In genomic region chr15:79097611-79098025, GRCm38 (mm10) we compare ENCODE assay signal across 8 mouse cellular contexts. TPM values are rescaled to one million over a fixed set of nuclear protein-coding genes. Genes with fewer than 3 reads are reported as not detected.
A peak's percentile ranks its signal among the peaks of the same experiment; 100 is the strongest.
DNase-seq lines count a peak whose midpoint lies in the region; ATAC-seq and TF ChIP-seq lines count a peak whose summit lies in the region.

No protein-coding gene starts in this region.

- H3K27me3 ChIP-seq in limb, embryonic 12.5 days, result no peaks in the 10 kb centered on the region
- H3K27me3 ChIP-seq in limb, embryonic 10.5 days (ENCODE audit: low read depth, poor library complexity, severe bottlenecking), result no peaks in the 10 kb centered on the region
- no peaks in the 10 kb centered on the region for H3K27me3 ChIP-seq in heart, embryonic 14.5 days (ENCODE audit: control insufficient read depth, insufficient read depth, low read length)
- H3K27me3 ChIP-seq in lung, postnatal 0 days (replicated peaks; ENCODE audit: insufficient read depth, low read length), result no peaks in the 10 kb centered on the region

- H3K9me3 ChIP-seq in limb, embryonic 12.5 days, result no peaks in the 10 kb centered on the region
- no peaks in the 10 kb centered on the region for H3K9me3 ChIP-seq in limb, embryonic 10.5 days (replicated peaks)
- H3K9me3 ChIP-seq in heart, embryonic 14.5 days (ENCODE audit: control insufficient read depth, low read length), result no peaks in the 10 kb centered on the region
- no peaks in the 10 kb centered on the region for H3K9me3 ChIP-seq in lung, postnatal 0 days (ENCODE audit: low read length)

- WGBS in limb, embryonic 12.5 days, result 39% methylated on average over 6 of the region's 6 CpGs
- whole genome bisulfite sequencing in limb, embryonic 10.5 days, result 55% methylated on average over 6 of the region's 6 CpGs
- WGBS in heart, embryonic 14.5 days, result 6% methylated on average over 6 of the region's 6 CpGs
- 11% methylated on average over 6 of the region's 6 CpGs for WGBS in lung, postnatal 0 days

- H3K27ac ChIP-seq in limb, embryonic 12.5 days, result peak overlapping the region; percentile 72
- no peak overlapping the region for H3K27ac ChIP-seq in limb, embryonic 10.5 days
- H3K27ac ChIP-seq in heart, embryonic 14.5 days (replicated peaks in 1 of 2; ENCODE audit: control insufficient read depth in 1 of 2, insufficient read depth in 1 of 2, low read depth in 2 of 2, low read length in 2 of 2), result peak overlapping the region; percentile 96 to 99
- peak overlapping the region; percentile 51 for H3K27ac ChIP-seq in lung, postnatal 0 days (ENCODE audit: low read length)

- no peak for TF ChIP-seq CTCF in lung, postnatal 0 days (IDR thresholded peaks at IDR 0.05)

- H3K9ac ChIP-seq in limb, embryonic 12.5 days (replicated peaks), result no peak overlapping the region
- H3K9ac ChIP-seq in heart, embryonic 14.5 days (ENCODE audit: low read length), result peak overlapping the region; percentile 65
- no peak overlapping the region for H3K9ac ChIP-seq in lung, postnatal 0 days (replicated peaks; ENCODE audit: low read depth)

- ATAC-seq in limb, embryonic 12.5 days (ENCODE audit: insufficient number of reproducible peaks, insufficient read depth, low FRiP score, low TSS enrichment, low read depth), result 0 out of 2 replicates have a peak, but pooled peaks have one; percentile 54
- ATAC-seq in common myeloid progenitor, adult 5-6 weeks (replicated peaks; ENCODE audit: low read depth, poor library complexity, severe bottlenecking), result 0 out of 2 replicates have a peak, but pooled peaks have one; percentile 28
- ATAC-seq in heart, embryonic 14.5 days (ENCODE audit: insufficient number of reproducible peaks, insufficient read depth, low FRiP score, low read depth), result peak; percentile 88
- ATAC-seq in lung, postnatal 0 days, result peak; percentile 66

- TF ChIP-seq EP300 in lung, postnatal 0 days (IDR thresholded peaks at IDR 0.05), result no peak

- H3K4me2 ChIP-seq in limb, embryonic 12.5 days, result no peak overlapping the region
- peak overlapping the region; percentile 45 for H3K4me2 ChIP-seq in heart, embryonic 14.5 days (ENCODE audit: low read length)
- peak overlapping the region; percentile 20; the same call in 1 of the 2 replicates for H3K4me2 ChIP-seq in lung, postnatal 0 days (replicated peaks; ENCODE audit: low read depth, low read length)

- H3K4me1 ChIP-seq in limb, embryonic 12.5 days (replicated peaks), result peaks cover 27% of the 10 kb centered on the region
- peaks cover 37% of the 10 kb centered on the region for H3K4me1 ChIP-seq in limb, embryonic 10.5 days
- H3K4me1 ChIP-seq in heart, embryonic 14.5 days (ENCODE audit: control insufficient read depth in 2 of 2, insufficient read depth in 2 of 2, low read length in 2 of 2), result peaks cover 54 to 74% of the 10 kb centered on the region in 2 experiments
- peaks cover 19% of the 10 kb centered on the region for H3K4me1 ChIP-seq in lung, postnatal 0 days (ENCODE audit: insufficient read depth, low read depth, low read length)

- H3K4me3 ChIP-seq in limb, embryonic 12.5 days (replicated peaks), result no peak overlapping the region
- no peak overlapping the region for H3K4me3 ChIP-seq in limb, embryonic 10.5 days
- H3K4me3 ChIP-seq in heart, embryonic 14.5 days (ENCODE audit: control insufficient read depth in 1 of 2, insufficient read depth in 1 of 2, low read depth in 1 of 2, low read length in 2 of 2), result no peak overlapping the region
- no peak overlapping the region for H3K4me3 ChIP-seq in lung, postnatal 0 days (ENCODE audit: low read depth, low read length)

- H3K36me3 ChIP-seq in limb, embryonic 12.5 days, result peaks cover 36% of the 10 kb centered on the region
- peaks cover 38% of the 10 kb centered on the region for H3K36me3 ChIP-seq in limb, embryonic 10.5 days
- peaks cover 35% of the 10 kb centered on the region for H3K36me3 ChIP-seq in heart, embryonic 14.5 days (ENCODE audit: control insufficient read depth, insufficient read depth, low read length)
- H3K36me3 ChIP-seq in lung, postnatal 0 days (ENCODE audit: insufficient read depth, low read length), result peaks cover 11% of the 10 kb centered on the region; the same call in 1 of the 2 replicates

- DNase-seq in limb, embryonic 10.5 days (ENCODE audit: low spot score), result no peak
- peak; percentile 72 to 93 for DNase-seq in kidney, postnatal 25 days
- peak; percentile 62 for DNase-seq in lung, postnatal 0 days (ENCODE audit: low spot score)
- DNase-seq in urinary bladder, postnatal 25 days (ENCODE audit: low spot score), result peak; percentile 58
- DNase-seq in spleen, postnatal 14 days (ENCODE audit: low spot score in 2 of 2), result no peak

RNA-seq across cellular contexts. Expression of gene Micall1, which starts 11.1 kb away (rescaled TPM):
- polyA plus RNA-seq in limb, embryonic 12.5 days (2016; fragmentation: Nextera tagmentation; extraction: Ambion mirVana), result 12.2 and 13.0 TPM in 2 replicates
- 6.8 and 9.7 TPM in 2 replicates for polyA plus RNA-seq in limb, embryonic 10.5 days (2016; fragmentation: Nextera tagmentation; extraction: Ambion mirVana)
- total RNA-seq in common myeloid progenitor, adult 5-6 weeks (2017), result 2.3 and 2.5 TPM in 2 replicates
- 18.9 and 20.2 TPM in 2 replicates for polyA plus RNA-seq in heart, embryonic 14.5 days (2014; fragmentation: Nextera tagmentation; extraction: Ambion mirVana)
- 8.4 and 9.1 TPM in 2 replicates for polyA plus RNA-seq in lung, postnatal 0 days (2015; fragmentation: Nextera tagmentation; extraction: Ambion mirVana)

RNA-seq across cellular contexts. Expression of gene Eif3l, which starts 22.6 kb away (rescaled TPM):
- polyA plus RNA-seq in limb, embryonic 12.5 days (2016; fragmentation: Nextera tagmentation; extraction: Ambion mirVana), result 232 and 241 TPM in 2 replicates
- 278 and 295 TPM in 2 replicates for polyA plus RNA-seq in limb, embryonic 10.5 days (2016; fragmentation: Nextera tagmentation; extraction: Ambion mirVana)
- 227 and 237 TPM in 2 replicates for total RNA-seq in common myeloid progenitor, adult 5-6 weeks (2017)
- 144 and 153 TPM in 2 replicates for polyA plus RNA-seq in heart, embryonic 14.5 days (2014; fragmentation: Nextera tagmentation; extraction: Ambion mirVana)
- 99.3 and 101 TPM in 2 replicates for polyA plus RNA-seq in lung, postnatal 0 days (2015; fragmentation: Nextera tagmentation; extraction: Ambion mirVana)

RNA-seq across cellular contexts. Expression of gene Ankrd54, which starts 34.9 kb away (rescaled TPM):
- 63.7 and 67.1 TPM in 2 replicates for polyA plus RNA-seq in limb, embryonic 12.5 days (2016; fragmentation: Nextera tagmentation; extraction: Ambion mirVana)
- 73.8 and 77.9 TPM in 2 replicates for polyA plus RNA-seq in limb, embryonic 10.5 days (2016; fragmentation: Nextera tagmentation; extraction: Ambion mirVana)
- 12.0 and 18.3 TPM in 2 replicates for total RNA-seq in common myeloid progenitor, adult 5-6 weeks (2017)
- 20.2 and 23.0 TPM in 2 replicates for polyA plus RNA-seq in heart, embryonic 14.5 days (2014; fragmentation: Nextera tagmentation; extraction: Ambion mirVana)
- polyA plus RNA-seq in lung, postnatal 0 days (2015; fragmentation: Nextera tagmentation; extraction: Ambion mirVana), result 45.4 and 48.4 TPM in 2 replicates

RNA-seq across cellular contexts. Expression of gene Polr2f, which starts 43.2 kb away (rescaled TPM):
- 353 and 382 TPM in 2 replicates for polyA plus RNA-seq in limb, embryonic 12.5 days (2016; fragmentation: Nextera tagmentation; extraction: Ambion mirVana)
- 351 and 426 TPM in 2 replicates for polyA plus RNA-seq in limb, embryonic 10.5 days (2016; fragmentation: Nextera tagmentation; extraction: Ambion mirVana)
- total RNA-seq in common myeloid progenitor, adult 5-6 weeks (2017), result 72.3 and 128 TPM in 2 replicates
- 271 and 299 TPM in 2 replicates for polyA plus RNA-seq in heart, embryonic 14.5 days (2014; fragmentation: Nextera tagmentation; extraction: Ambion mirVana)
- 243 and 261 TPM in 2 replicates for polyA plus RNA-seq in lung, postnatal 0 days (2015; fragmentation: Nextera tagmentation; extraction: Ambion mirVana)

RNA-seq across cellular contexts. Expression of gene 1700088E04Rik, which starts 43.4 kb away (rescaled TPM):
- 4.1 and 8.4 TPM in 2 replicates for polyA plus RNA-seq in limb, embryonic 12.5 days (2016; fragmentation: Nextera tagmentation; extraction: Ambion mirVana)
- polyA plus RNA-seq in limb, embryonic 10.5 days (2016; fragmentation: Nextera tagmentation; extraction: Ambion mirVana), result 5.2 and 5.7 TPM in 2 replicates
- 0.14 TPM in 1 of 2 replicates, not detected in the other for total RNA-seq in common myeloid progenitor, adult 5-6 weeks (2017)
- polyA plus RNA-seq in heart, embryonic 14.5 days (2014; fragmentation: Nextera tagmentation; extraction: Ambion mirVana), result 5.6 and 8.4 TPM in 2 replicates
- 29.8 and 30.4 TPM in 2 replicates for polyA plus RNA-seq in lung, postnatal 0 days (2015; fragmentation: Nextera tagmentation; extraction: Ambion mirVana)

Comparison
In these comparisons a context has a peak if more than half of its experiments do, and no peak if none do; other contexts are left out.
1. ATAC-seq: peak in every context shown above with its lines; median percentile 88 in heart, embryonic 14.5 days; 66 in lung, postnatal 0 days; 54 in limb, embryonic 12.5 days; 28 in common myeloid progenitor, adult 5-6 weeks.
2. DNase-seq: peak in kidney, postnatal 25 days (2 of 2), lung, postnatal 0 days (single experiment) and urinary bladder, postnatal 25 days (single experiment); none in limb, embryonic 10.5 days (single experiment) and spleen, postnatal 14 days (0 of 2).